Mouse (Mus musculus) erythroid progenitor cell, adult 5-6 weeks (primary cell): ENCODE measurements around the gene Mrpl41. TPM values are rescaled to one million over a fixed set of nuclear protein-coding genes. Genes with fewer than 3 reads are reported as not detected.
"Not testable (repeated sequence)": the region's sequence is repeated elsewhere in the genome, so short reads cannot be mapped to it uniquely, and the experiment has no call there.

Experiments
- ATAC-seq: replicated peaks from 2 replicates; pipeline ENCODE4 v1.8.0; 2016; ENCODE audit warnings: moderate number of reproducible peaks, mild to moderate bottlenecking, moderate TSS enrichment, inconsistent platforms; ENCODE audit not compliant: poor library complexity, low FRiP score, severe bottlenecking
- total RNA-seq, 2 experiments: library from RNA; stranded (forward) in 1 of 2; stranded (reverse) in 1 of 2; fragments of 150-400 nt in 1 of 2; fragments of 186-747, 209-891 nt in 1 of 2; gene quantifications; 2 replicates each; pipeline versions ENCODE4 v1.2.3 to v1.2.4; 2015 to 2017; ENCODE audit warnings: low replicate concordance in 2 of 2

Mrpl41 gene
- total RNA-seq, 2 experiments from 2014 or later = 31.9 to 37.8 TPM

GRCm38 (mm10) chr2:24944304-24944703 lies 30.6 kb downstream of the Mrpl41 start:
- ATAC-seq = not testable (repeated sequence)

GRCm38 (mm10) chr2:24942092-24942491 lies 32.8 kb downstream of the Mrpl41 start:
- no peak for ATAC-seq

GRCm38 (mm10) chr2:24935057-24935796 lies 39.7 kb downstream of the Mrpl41 start, which contains the start of gene Arrdc1:
Gene Arrdc1, minus strand, starts transcription at chr2:24935252.
- ATAC-seq = peak; percentile 91

GRCm38 (mm10) chr2:24934441-24934963 lies 40.4 kb downstream of the Mrpl41 start:
- peak; percentile 70 for ATAC-seq

GRCm38 (mm10) chr2:24929593-24929992 lies 45.3 kb downstream of the Mrpl41 start:
- ATAC-seq = no peak

DNA sequence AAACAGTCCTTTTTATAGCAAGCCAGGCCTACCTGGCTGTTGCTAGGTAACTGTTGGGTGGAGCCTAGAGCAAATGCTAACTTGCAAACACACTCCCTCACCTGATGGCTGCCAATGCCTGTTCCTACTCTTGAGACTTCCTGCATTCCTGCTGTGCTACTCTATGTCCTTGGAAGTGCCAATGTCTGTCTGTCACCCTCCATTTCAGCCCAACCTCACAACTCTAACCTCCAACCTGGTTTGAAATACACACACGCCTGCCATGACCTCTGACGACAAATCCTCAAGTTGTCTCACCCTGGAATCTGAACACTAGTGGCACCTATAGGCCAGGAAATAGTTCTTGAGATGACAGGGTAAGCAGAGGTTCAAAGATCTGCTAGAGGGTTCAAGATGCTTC lies 45.8 kb downstream of the Mrpl41 start:
- ATAC-seq = no peak

- no peak for ATAC-seq
Observed at GRCm38 (mm10) chr2:24927810-24928479, 47.0 kb downstream of the Mrpl41 start.

DNA sequence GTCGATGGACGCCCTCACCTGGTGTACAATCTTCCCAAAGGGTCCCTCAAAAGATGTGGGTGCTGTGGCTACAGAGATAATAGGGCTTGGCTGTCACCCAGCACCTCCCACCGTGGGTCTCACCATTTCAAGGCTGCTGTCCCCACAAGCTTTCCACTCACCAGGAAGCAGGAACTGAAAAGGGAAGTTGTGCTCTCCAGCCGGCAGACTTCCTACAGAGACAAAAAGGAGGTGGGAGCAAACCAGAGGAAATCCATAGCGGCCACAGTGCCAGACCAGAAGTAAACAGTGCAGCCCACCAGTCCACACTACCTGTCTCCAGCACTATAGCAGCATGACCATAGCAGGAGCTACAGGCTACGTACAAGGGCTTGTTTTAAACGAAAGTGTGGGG lies 47.9 kb downstream of the Mrpl41 start:
- ATAC-seq = no peak

DNA sequence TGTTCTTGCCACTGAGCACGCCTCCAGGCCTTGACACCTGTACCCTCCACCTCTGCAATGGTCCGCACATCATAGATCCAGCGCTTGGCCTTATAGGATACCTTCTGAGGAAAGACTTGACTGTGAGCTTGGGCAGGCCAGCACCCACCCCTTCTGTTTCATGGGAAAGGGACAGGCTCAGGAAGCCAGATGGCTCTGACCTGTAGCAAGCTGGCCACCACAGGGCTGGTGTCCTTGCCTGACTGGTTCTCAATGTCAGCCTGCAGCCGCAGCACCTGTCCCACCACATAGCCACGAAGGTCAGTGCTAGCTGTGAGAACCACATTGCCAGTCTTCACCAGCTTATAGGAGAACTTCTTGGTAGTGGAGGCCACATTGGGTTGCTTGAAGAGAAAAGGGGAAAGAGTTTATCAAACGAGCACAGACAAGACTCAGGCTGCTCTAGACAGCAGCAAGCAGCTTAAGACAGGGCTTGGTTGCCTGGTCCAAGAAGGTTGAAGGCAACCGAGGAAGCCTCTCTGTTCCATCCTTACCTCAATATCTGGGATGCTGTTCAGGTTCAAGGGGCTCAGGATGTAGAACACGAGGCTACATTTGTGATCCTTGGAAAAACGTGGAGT lies 48.4 kb downstream of the Mrpl41 start:
- no peak for ATAC-seq

DNA sequence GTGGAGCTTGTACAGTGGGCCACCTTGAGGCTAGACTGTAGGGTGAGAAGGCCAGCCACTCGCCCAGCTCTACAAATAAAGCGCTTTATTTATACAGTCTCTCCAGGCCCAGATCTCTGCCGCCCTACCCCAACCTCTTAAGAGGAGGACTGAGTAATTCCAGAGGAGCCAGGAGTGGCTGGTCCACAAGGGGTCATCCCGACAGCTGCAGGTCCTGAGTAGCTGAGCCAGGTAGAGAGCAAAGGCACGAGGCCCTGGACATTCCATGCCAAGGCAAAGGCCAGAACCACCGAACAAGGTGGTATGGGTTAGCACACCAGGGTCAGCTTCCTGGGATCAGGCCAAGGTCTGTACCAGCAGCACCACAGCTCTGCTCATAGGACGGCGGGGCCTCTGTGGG lies 49.6 kb downstream of the Mrpl41 start:
- no peak for ATAC-seq

Other genes with a start within 250 kb of the Mrpl41 start
- under 0.01 TPM in 1 of 2 replicates, not detected in the other for gene Cacna1b, start 211.9 kb downstream of the Mrpl41 start, total RNA-seq (2015; ENCODE audit: low replicate concordance)
- gene Cacna1b, start 211.9 kb downstream of the Mrpl41 start, total RNA-seq (2017; ENCODE audit: low replicate concordance) = 0.26 TPM in 1 of 2 replicates, not detected in the other
- gene Ehmt1, start 55.5 kb downstream of the Mrpl41 start, total RNA-seq (2015; ENCODE audit: low replicate concordance) = 13.8 and 36.0 TPM in 2 replicates
- gene Ehmt1, start 55.5 kb downstream of the Mrpl41 start, total RNA-seq (2017; ENCODE audit: low replicate concordance) = 60.5 and 74.0 TPM in 2 replicates
- 6.3 and 9.0 TPM in 2 replicates for gene Arrdc1, start 39.8 kb downstream of the Mrpl41 start, total RNA-seq (2015; ENCODE audit: low replicate concordance)
- 7.7 and 8.4 TPM in 2 replicates for gene Arrdc1, start 39.8 kb downstream of the Mrpl41 start, total RNA-seq (2017; ENCODE audit: low replicate concordance)
- 3.2 and 4.6 TPM in 2 replicates for gene Zmynd19, start 25.3 kb downstream of the Mrpl41 start, total RNA-seq (2015; ENCODE audit: low replicate concordance)
- gene Zmynd19, start 25.3 kb downstream of the Mrpl41 start, total RNA-seq (2017; ENCODE audit: low replicate concordance) = 6.6 and 13.7 TPM in 2 replicates
- 6.5 and 16.3 TPM in 2 replicates for gene Dph7, start 12.7 kb downstream of the Mrpl41 start, total RNA-seq (2015; ENCODE audit: low replicate concordance)
- 2.8 and 6.1 TPM in 2 replicates for gene Dph7, start 12.7 kb downstream of the Mrpl41 start, total RNA-seq (2017; ENCODE audit: low replicate concordance)
- 37.3 and 37.8 TPM in 2 replicates for gene Pnpla7, start 935 bp upstream of the Mrpl41 start, total RNA-seq (2015; ENCODE audit: low replicate concordance)
- gene Pnpla7, start 935 bp upstream of the Mrpl41 start, total RNA-seq (2017; ENCODE audit: low replicate concordance) = 30.0 and 37.0 TPM in 2 replicates
- 1.8 and 2.5 TPM in 2 replicates for gene Nsmf, start 79.3 kb upstream of the Mrpl41 start, total RNA-seq (2015; ENCODE audit: low replicate concordance)
- 2.1 and 3.9 TPM in 2 replicates for gene Nsmf, start 79.3 kb upstream of the Mrpl41 start, total RNA-seq (2017; ENCODE audit: low replicate concordance)
- not detected in 2 replicates for gene Entpd8, start 105.2 kb upstream of the Mrpl41 start, total RNA-seq (2015; ENCODE audit: low replicate concordance)
- gene Entpd8, start 105.2 kb upstream of the Mrpl41 start, total RNA-seq (2017; ENCODE audit: low replicate concordance) = not detected in 2 replicates
- gene Noxa1, start 120.1 kb upstream of the Mrpl41 start, total RNA-seq (2015; ENCODE audit: low replicate concordance) = not detected in 2 replicates
- gene Noxa1, start 120.1 kb upstream of the Mrpl41 start, total RNA-seq (2017; ENCODE audit: low replicate concordance) = not detected in 2 replicates
- 0.42 TPM in 1 of 2 replicates, not detected in the other for gene Nrarp, start 205.7 kb upstream of the Mrpl41 start, total RNA-seq (2015; ENCODE audit: low replicate concordance)
- gene Nrarp, start 205.7 kb upstream of the Mrpl41 start, total RNA-seq (2017; ENCODE audit: low replicate concordance) = 0.64 and 3.0 TPM in 2 replicates
- 2.9 and 5.4 TPM in 2 replicates for gene Tor4a, start 221.8 kb upstream of the Mrpl41 start, total RNA-seq (2015; ENCODE audit: low replicate concordance)
- gene Tor4a, start 221.8 kb upstream of the Mrpl41 start, total RNA-seq (2017; ENCODE audit: low replicate concordance) = 0.30 and 2.2 TPM in 2 replicates
- gene Nelfb, start 236.4 kb upstream of the Mrpl41 start, total RNA-seq (2015; ENCODE audit: low replicate concordance) = 13.0 and 34.4 TPM in 2 replicates
- gene Nelfb, start 236.4 kb upstream of the Mrpl41 start, total RNA-seq (2017; ENCODE audit: low replicate concordance) = 15.2 and 29.9 TPM in 2 replicates
- not detected in 2 replicates for gene Stpg3, start 239.5 kb upstream of the Mrpl41 start, total RNA-seq (2015; ENCODE audit: low replicate concordance)
- gene Stpg3, start 239.5 kb upstream of the Mrpl41 start, total RNA-seq (2017; ENCODE audit: low replicate concordance) = not detected in 2 replicates
- gene Fam166a, start 243.6 kb upstream of the Mrpl41 start, total RNA-seq (2015; ENCODE audit: low replicate concordance) = not detected in 2 replicates
- not detected in 2 replicates for gene Fam166a, start 243.6 kb upstream of the Mrpl41 start, total RNA-seq (2017; ENCODE audit: low replicate concordance)
- 940 and 950 TPM in 2 replicates for gene Tubb4b, start 249.6 kb upstream of the Mrpl41 start, total RNA-seq (2015; ENCODE audit: low replicate concordance)
- 826 and 920 TPM in 2 replicates for gene Tubb4b, start 249.6 kb upstream of the Mrpl41 start, total RNA-seq (2017; ENCODE audit: low replicate concordance)